Mouse (Mus musculus): ENCODE measurements at regions not wholly inside any gene's neighbourhood (a gene's known extent, or its start where the extent isn't known, plus 50 kb on each side); places are given as distances from the start of the nearest gene placed in this dataset.

DNA sequence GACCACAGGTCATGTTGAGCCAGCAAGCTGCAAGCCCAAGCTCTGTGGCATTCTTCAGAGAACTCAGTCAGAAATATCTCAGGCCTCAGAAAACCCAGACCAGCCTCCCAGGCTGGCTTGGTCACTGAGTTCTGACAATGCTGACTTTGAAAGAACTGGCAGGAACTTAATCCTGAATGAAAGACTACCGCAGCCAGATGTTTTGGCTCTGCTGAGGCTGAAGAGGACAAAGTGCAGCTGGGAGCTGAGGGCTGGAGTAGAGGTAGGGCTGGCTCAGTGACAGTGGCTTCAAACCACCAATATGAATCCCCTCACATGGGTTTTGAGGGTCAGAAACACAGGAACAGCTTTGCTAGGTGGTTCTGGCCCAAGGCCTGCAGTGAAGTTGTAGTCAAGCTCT lies 505.6 kb upstream of the Adam5 start:
- TF ChIP-seq FLI1 (IDR thresholded peaks at IDR 0.05; ENCODE audit: low read length), result no peak
- TF ChIP-seq GATA1 (IDR thresholded peaks at IDR 0.05; ENCODE audit: borderline replicate concordance, low read length), result no peak
